Mouse (Mus musculus) adrenal gland, postnatal 14 days (tissue): ENCODE results near the gene 9630041A04Rik. TPM values are rescaled to one million over a fixed set of nuclear protein-coding genes. Genes with fewer than 3 reads are reported as not detected.

Experiments
- DNase-seq: peaks from one replicate; pipeline ENCODE4 v3.0.0; 2021; ENCODE audit warnings: mixed read lengths
- long read RNA-seq, 2 experiments: library from polyadenylated mRNA; stranded (forward); transcript quantifications; one replicate each; pipeline ENCODE4 v2.0.0; 2021
- total RNA-seq: library from RNA; stranded (reverse); gene quantifications from 2 replicates; pipeline ENCODE4 v1.2.3, GENCODE M21; 2021

9630041A04Rik gene
- total RNA-seq = not detected in 2 replicates
- long read RNA-seq, experiment 1 = 0 reads
- long read RNA-seq, experiment 2 = 0 reads

DNA sequence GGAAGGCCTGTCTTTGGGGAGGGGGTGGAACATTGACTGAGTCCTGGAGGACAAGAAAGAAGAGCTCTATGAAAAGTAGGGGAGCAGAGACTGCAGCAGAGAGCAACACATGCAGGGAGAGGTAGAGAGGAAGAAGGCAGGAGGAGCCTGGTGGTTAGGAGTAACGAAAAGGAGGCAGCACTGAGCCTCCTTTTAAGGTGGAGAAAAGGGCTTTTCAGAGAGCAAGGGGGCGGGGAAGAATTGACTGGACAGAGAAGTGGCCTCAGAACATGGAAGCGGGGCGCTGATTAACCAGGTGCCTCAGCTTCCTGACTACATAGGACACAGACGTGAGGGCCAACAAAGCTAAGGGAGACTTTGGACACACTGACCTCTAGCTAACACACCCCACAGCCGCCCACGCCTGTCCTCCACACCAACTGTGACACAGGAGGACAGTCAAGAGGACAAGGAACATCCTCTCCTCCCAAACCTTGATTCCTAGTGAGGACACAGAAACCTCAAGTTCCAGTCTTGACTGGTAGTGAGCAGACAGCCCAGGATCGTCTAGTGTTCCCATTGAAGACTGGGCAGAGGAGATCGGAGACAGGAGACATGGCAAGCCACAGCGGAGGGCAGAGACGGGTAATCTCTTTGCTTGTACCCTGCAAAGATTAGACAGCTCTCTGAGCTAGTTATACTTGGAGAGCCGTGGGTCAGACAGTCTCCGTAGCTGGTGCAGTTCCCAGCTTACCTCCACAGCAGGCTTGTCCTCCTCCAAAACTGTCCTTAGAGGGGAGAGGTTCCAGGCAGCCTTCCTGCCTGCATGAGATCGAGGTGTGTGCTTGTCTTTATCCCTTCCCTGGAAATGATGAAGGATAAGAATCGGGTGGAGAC is at the start of gene 9630041A04Rik:
TSS of gene 9630041A04Rik (plus strand) at position 246 of the 876 bp plus-strand sequence.
- DNase-seq = no peak

DNA sequence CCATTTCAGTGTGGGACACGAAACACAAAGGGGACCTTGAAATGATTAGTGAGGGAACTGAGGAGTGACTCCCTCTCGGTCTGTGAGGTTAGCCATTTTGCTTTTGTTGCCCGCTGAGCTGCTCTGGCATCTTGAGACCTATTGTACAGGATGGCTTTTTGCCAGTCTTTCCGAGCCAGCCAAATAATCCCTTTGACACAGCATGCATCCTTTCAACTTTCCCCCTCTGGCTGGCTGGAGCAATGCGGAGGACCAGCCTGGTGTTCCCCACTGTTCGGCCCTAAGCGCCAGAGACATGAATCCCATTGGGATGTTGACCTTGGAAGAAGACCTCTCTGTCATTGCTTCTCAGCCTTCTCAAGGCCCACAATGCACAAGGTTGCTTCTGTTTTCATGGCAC is 37.7 kb upstream of the 9630041A04Rik start:
- peak; percentile 17 for DNase-seq

DNA sequence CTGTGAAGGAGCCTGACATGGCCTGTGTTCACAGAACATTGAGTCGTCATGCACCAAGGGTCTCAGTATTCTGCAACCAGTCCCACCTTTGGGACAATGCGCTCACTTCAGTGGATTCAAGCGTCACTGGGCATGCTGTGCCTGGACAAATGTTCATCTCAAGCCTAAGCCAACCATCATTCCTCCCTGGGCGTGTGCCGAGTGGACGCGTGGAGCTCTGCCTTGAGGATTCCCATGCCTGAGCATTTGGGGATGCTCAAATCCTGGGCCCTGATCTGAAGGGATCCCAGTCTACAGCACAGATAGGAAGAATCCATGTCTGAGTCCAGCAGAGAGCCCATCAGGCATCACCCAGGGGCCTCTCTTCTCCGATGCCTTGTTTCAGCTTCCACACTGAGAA is 36.0 kb upstream of the 9630041A04Rik start:
- DNase-seq = no peak

DNA sequence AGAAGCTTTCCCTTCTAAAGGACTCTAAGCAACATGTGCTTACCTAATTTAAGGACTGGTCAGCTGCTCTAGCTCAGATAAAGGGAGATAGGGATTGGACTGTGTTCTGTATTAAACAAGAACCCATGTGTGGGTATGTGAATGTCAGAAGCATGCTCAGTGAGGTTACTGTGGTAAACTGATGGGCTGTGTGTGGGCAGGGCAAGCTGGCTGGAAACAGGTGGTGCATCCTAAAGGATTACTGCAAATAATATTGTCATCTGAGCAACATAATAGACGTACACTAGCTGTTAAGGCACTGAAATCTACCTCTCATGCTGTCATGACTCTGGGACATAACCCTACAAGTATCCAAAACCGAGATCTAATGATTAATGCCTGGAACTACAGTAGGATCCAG is 28.0 kb upstream of the 9630041A04Rik start:
- DNase-seq = no peak

DNA sequence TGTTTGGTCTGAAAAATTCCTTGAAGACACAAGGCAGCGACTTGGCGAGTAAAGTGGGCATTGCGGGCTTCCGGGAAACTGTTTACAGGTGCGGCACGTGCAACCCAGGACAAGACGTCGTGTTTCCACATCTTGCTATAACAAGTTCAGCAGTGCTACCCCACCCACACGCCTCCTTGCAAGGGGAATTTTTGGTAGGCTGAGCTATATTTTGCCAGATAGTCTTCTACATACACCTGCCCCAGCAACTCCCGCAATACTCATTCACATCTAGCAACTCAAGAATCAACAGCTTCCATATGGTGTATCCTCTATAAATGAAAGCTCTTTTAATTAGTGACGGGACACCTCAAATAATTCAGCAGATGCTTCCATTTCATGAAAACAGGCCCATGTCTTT is 20.5 kb upstream of the 9630041A04Rik start:
- no peak for DNase-seq

DNA sequence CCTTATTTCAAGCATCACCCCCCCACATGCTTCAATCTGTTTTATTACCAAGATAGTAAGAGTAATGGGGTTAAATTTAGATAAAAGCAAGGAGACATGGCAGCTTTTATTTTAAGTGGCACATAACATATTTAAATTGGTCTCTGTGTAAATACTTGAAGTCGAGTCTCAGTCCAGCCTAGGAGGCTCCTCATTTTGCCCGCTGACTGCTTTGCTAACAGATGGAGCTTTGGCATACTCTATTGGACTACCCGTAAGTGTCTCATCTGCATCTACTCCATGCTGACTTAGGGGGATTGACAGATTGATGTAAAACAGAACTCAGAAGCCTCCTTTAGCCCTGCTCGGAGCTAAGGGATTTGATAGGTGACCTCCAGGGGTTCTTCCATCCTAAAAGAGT is 17.7 kb upstream of the 9630041A04Rik start:
- DNase-seq = no peak

DNA sequence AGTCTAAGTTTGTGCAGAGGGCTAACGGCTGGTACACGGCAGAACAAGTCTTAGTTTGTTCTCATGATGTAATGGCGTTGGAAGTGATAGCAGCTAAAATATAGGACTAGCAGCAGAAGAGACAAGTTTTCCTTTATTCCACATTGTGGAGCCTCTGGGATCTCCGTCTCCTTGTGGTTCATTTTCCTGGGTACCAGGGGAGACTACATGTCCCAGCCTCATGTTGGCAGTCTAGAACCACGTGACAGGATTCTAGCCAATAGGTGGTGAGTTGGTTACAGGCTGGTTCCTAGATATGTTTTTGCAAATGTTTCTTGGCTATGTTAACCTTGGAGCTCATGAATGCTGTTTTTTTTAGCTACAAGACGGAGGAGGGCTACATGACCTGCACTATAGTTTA is 15.9 kb upstream of the 9630041A04Rik start:
- DNase-seq = peak; percentile 24

DNA sequence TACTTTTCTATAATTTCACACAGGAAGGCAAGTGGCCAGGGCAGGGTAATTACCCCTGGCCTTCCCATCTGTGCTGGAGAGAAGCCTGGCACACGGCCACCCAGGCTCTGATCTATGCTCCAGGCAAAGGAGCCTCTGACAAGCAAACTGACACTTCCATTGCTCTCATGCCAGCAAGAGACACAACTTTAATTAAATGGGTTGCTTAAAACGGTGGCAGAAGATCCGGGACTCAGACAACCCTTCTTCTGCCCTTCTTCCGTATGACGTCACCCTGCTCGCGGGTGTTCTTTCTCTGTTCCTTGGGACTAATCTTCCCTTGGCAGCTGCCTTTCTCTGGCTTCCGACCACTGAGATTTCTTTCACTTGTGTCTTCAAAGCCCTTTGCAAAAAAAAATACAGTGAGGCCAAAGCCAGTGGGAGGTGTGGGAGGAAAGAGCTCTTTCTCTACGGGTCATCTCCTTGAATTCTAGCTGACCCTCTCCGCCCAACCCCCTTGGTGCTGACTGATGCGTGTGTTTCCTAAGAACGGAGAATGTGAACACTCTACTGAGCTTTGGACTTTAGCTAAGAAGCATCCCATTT is 932 bp downstream of the 9630041A04Rik start:
- DNase-seq = peak; percentile 29

DNA sequence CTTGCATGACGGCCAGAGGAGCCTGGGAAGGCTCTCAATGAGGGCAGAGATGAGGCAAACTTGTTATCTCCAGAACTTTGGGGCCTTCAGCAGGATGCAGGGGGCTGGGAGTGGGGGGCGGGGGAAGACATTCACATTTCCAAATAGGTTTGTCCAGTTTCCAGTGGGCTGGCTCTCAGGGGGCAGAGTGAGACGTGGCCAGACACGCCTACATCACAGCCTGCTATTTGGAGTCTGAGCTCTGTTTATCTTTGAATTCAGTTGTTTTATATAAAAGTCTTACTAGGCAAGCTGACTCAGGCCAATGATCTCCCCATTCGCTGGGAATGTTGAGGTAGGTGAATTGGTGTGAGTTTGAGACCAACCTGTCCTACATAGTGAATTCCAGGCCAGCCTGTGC is 1.5 kb downstream of the 9630041A04Rik start:
- no peak for DNase-seq

DNA sequence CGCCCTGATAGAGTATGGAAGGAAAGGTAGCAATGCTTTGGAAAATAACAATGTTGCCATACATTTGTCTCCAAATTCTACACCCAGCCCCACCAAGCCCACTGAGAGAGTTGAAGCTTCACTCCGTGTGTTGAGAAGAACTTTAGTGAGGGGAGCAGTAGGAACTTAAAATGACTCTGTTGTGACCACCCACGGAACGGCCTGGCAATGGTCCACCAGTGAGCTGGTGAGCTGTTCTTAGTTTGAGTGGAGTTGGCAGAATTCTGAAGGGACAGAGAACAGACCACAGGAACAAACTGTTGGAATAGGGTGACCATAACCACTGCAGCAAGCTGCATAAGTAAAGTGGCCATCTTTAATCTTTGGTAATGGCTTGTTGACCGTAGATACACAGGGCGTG is 7.0 kb downstream of the 9630041A04Rik start:
- DNase-seq = no peak

DNA sequence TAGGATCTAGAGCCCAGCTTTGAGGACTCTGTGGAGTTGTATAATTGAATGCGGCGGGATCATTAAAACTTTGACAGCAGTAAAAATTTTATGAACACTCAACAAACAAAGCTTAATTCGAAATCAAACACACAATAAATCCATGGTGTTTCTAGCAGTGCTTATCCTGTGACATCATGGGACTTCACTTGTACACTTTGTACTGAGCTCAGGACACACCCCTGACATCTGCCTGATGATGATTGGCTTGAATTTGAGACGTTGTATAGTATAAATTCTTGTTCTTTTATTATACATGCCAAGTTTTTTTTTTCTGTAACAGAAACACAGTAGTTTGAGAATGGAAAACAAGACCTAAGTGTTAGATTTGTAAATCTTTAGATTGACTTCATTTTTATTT is 8.4 kb downstream of the 9630041A04Rik start:
- no peak for DNase-seq

DNA sequence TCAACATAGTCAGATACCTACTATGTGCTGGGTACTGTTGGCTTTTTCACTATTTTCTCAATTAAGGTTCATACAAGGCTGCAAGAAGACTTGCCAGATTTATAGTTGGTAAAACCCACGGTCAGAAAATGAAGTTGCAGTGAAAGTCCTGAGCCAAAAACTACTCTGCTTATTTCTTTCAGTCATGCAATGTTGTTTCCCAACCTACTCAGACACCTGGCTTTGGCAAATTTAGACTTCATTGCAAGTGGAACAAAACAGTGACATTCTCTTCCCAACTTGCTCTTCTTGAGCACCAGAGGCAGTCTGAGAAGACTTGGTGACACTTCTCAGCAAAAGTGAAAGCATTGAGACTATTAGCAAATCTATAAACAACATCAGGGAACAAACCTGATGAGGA is 13.7 kb downstream of the 9630041A04Rik start:
- no peak for DNase-seq

DNA sequence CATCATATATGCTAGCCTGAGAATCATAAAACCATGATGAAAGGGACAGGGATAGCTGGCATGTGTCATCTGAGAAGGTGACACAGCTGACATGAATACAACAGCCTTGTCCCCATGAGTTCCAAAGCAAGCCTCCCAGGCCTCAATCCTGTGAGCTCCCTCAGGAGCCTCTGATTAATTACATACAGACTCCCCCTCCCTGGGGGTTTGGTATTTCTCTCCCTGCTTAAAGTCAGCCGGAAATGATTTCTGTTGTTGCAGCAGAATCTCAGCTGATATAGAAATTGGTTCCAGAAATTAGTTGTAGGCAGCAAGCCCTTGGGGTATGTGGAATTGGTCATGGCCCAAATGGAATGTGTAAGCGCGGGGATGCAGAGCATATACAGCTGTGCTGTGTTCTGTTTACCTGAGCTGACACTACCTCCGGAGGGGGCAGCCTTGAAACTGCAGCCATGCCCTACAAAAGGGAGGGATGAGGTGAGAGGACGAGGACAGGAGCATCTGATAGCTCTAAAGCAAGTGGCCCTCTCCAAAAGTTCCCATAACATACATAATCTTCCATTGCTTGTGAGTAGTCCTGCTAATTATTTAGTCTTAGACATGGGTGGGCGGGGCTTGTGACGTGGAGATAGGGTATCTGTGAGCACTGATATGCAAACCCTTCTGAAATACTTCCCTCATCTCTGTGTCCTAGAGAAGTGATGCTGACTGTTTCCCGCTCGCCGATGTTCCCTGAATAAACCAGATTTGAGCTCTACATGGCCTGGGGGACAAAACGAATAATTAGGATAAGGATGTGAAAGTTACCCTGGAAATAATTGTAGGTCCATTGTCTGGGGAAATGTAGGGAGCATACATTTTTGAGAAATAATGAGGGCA is 15.7 kb downstream of the 9630041A04Rik start:
- no peak for DNase-seq

DNA sequence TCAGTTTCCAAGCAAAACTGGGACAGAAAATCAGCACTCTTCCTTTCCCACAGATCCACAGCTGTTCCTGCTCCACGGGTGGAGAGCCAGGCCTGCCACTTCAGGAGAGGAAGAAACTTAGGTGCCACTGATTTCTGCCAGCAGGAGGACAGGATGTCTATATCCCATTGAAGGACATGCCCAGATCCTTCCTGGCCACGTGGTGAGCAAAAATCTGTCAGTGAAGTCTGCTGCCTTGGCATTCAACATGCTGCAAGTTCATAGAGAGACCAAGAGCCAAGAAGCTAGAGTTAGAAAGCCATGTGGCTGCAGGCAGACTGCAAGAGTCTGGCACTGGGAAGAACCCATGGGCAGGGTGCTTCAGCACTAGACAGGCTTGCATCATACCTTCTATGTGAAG is 21.7 kb downstream of the 9630041A04Rik start:
- no peak for DNase-seq

DNA sequence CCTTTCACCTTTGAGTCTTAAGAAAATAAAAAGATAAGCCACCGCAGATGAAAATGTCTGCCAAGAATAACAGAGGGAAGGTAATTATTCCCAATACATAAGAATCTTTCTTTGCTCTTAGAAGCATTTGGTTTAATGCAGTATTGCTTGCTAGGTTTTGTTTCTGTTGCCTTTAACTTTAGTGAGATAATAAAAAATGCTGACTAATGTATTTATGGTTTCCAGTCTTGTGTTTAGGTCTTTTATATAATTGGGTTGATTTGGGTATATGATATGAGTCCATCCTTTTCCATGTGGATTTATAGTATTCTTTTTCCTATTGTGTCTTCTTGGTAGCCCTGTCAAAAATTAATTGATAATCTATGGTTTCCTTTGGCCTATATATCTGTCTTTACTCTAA is 36.2 kb downstream of the 9630041A04Rik start:
- no peak for DNase-seq

DNA sequence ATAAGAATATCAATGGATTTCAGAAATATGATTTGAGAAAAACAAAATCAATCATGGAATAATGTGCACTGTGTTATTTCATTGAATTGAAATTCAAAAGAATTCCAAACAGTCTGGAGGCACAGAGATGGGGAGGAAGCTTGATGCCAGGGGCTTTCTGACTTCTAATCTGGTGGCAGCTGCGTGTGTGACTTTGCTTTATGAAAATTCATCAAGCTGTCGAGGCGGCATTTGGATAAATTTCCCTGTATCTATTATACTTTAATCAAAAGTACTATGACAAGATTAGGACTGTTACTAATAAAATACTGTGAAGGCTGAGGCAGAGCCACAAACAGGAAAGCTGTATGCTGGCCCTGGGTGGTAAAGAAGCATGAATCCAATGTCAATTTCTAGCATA is 41.8 kb downstream of the 9630041A04Rik start:
- no peak for DNase-seq

DNA sequence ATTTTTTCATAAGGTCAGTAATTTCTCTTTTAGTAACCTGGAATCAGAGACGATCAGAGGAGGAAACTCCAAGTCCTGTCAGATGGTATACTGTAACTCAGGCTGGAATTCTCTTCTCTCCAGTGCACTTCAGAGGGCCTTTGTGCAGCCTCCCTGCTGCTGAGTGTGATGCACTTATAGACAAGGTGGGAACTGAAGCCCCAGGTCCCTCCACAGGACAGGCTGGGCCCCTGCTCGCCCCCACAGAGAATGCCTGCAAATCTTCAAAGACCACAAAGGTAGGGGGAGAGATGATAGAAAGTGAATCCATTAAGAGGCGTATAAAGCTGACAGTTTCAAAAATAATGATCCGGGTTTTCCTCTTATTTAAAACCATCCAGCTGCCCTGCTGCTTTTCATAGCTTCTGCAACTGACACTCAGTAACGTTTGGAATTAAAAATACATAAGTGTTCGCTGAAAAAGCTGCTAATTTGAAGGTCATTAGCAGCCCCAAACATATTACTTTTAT is 46.2 kb downstream of the 9630041A04Rik start:
- no peak for DNase-seq

DNA sequence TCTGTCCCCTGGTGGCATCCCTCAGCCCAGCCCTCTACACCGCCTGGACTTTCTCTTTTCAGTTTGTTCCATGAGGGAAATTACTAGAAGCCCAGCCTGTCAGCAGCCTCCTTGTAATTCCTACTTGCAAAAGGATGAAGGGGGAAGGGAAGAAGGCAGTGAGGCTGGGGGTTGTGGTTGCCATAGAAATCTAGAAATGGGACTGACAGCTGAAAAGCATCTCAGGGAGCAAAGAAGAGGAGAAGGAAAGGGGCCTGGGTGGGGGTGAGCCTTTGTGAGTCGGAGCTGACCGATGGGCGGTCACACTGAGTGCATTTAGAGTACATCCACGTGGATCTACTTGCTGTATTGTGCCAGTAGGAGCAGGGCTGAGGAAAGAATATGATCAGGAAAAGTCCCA is 47.2 kb downstream of the 9630041A04Rik start:
- DNase-seq = no peak

DNA sequence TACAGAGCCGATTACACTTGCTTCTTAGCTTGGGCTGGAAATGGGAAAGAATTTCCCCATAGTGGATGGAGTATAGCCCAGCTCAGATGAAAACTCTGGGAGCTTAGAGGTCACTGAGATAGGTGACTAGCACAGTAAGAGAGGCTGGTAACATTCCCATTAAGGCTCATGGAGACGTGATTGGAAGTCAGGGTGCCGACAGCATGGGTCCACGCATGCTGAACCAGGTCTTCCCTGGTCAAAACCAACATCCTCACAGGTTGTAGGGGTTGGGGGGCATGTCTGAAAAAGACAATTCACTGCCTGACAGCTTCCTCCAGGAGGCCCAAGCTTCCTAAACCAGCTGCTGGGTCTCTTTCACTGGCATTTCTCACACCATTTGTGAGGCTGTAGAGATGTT is 47.9 kb downstream of the 9630041A04Rik start:
- no peak for DNase-seq

DNA sequence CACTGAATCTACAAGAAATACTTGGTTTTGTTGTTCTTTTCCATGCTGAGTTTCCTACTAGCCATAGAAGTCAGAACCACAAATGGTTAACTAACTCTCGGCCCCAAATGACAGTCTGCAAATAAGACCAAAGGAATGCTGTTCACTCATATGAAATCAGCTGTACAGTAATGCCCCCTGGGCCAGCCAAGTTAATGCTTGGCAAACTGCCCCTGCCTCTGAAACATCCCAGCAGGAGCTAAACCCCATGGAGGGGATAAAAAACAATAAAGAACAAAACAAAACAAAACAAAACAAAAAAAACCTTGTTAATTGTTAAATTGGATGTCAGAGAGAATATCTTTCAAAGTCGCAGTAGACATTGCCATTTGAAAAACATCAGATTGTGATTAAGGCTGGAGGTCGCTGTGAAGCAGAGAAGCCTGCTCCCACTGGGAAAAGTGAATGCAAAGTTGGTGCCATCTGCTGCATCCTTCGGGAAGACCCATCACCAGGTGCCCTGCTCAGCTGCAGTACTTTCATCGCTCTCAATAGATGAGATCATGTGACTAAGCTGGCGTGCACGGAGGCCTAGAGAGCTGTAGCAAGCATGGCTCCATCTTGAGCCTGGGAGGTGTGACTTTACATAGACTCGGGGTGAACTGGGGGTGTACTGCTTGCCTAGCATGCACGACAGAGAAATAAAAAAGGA is 49.7 kb downstream of the 9630041A04Rik start:
- DNase-seq = no peak

DNA sequence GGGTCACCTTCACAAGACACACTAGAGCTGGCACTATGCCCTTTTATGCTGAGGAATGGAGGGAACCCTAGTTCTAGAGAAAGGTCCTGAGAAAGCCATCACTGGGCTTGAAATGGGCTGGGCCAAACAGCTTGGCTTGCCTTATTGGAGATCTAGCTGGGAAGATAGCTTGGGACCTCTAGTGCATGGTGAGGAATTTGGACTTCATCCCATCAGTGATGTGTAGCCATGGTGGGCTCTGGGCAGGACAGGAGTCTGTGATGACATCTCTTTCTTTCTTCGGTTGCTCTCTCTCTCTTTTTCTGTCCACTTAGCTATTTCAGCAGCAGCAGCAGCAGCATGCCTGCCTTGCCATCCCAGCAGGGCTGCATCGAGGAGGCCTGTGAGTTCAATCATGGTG is 53.4 kb downstream of the 9630041A04Rik start:
- DNase-seq = no peak

DNA sequence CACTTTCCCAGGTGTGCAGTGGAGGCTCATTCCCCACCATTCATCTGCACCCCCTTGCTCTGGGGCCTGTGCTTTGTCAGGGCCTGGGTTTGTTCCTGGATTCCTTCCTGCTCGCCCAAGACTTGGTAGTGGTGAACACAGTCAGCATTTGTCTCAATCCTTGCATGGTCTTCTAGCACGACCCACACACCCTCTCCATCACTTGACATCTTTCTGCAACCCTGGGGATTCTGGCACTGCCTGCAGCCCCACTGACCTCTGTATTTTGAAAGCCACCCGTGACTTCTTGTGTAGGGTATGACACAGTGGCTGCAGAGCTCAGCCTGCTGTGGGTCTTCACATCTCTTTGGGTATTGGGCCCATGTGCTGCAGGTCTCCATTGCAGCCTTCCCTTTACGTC is 57.1 kb downstream of the 9630041A04Rik start:
- DNase-seq = no peak
